Mouse (Mus musculus) intestine, postnatal 0 days (tissue): Measurements from ENCODE around the gene Fam8a1. TPM values are rescaled to one million over a fixed set of nuclear protein-coding genes. Genes with fewer than 3 reads are reported as not detected.

Source experiments
- ATAC-seq: fragments of 200-750 bp; cut with Nextera tagmentation; 2 replicates; pipeline ENCODE4 v1.8.0; 2017; ENCODE audit warnings: mild to moderate bottlenecking, moderate TSS enrichment, moderate library complexity
- H3K27ac ChIP-seq: fragments of 300-500 bp; sonication (generic); 2 replicates; pipeline ENCODE4 v1.5.1; 2014; ENCODE audit warnings: mild to moderate bottlenecking, low read depth, low read length, moderate library complexity
- H3K27me3 ChIP-seq: fragments of 300-500 bp; sonication (generic); replicated peaks from 2 replicates; pipeline ENCODE4 v1.6.1; 2014; ENCODE audit warnings: low read length, mixed read lengths; ENCODE audit not compliant: control insufficient read depth, insufficient read depth
- H3K36me3 ChIP-seq: fragments of 300-500 bp; sonication (generic); 2 replicates; pipeline ENCODE4 v1.6.1; 2014; ENCODE audit warnings: mild to moderate bottlenecking, moderate library complexity; ENCODE audit not compliant: control insufficient read depth, insufficient read depth
- H3K4me1 ChIP-seq: fragments of 300-500 bp; sonication (generic); replicated peaks from 2 replicates; pipeline ENCODE4 v1.6.1; 2014; ENCODE audit warnings: antibody characterized with exemption, low read length, mixed read lengths; ENCODE audit not compliant: control insufficient read depth, insufficient read depth
- H3K4me2 ChIP-seq: fragments of 300-500 bp; sonication (generic); replicated peaks from 2 replicates; pipeline ENCODE4 v1.6.1; 2014; ENCODE audit warnings: low read depth, mild to moderate bottlenecking, moderate library complexity
- H3K4me3 ChIP-seq: fragments of 300-500 bp; sonication (generic); 2 replicates; pipeline ENCODE4 v1.5.1; 2014; ENCODE audit warnings: low read depth, low read length
- H3K9ac ChIP-seq: fragments of 300-500 bp; sonication (generic); 2 replicates; pipeline ENCODE4 v1.6.1; 2014; ENCODE audit warnings: mild to moderate bottlenecking, low read depth, low read length
- H3K9me3 ChIP-seq: fragments of 300-500 bp; sonication (generic); 2 replicates; pipeline ENCODE4 v1.6.1; 2016; ENCODE audit warnings: mixed run types; ENCODE audit not compliant: control insufficient read depth
- CTCF ChIP-seq: sonication (generic); IDR thresholded peaks from 2 replicates; pipeline ENCODE4 v1.5.1; 2016; ENCODE audit warnings: low read depth, mild to moderate bottlenecking, control low read depth, antibody characterized with exemption, moderate library complexity
- WGBS: fragments of 180-500 bp; shearing (Covaris S2); extraction: QIAGEN DNeasy Blood & Tissue Kit; methylation state at CpG from one replicate; pipeline ENCODE4 v1.1.7; 2014; 5-methylcytosine and 5-hydroxymethylcytosine counted together
- polyA plus RNA-seq: library from polyadenylated mRNA; unstranded; fragments of >200 nt; fragmentation: Nextera tagmentation; extraction: Ambion mirVana; gene quantifications from 2 replicates; pipeline ENCODE4 v1.2.1, GENCODE M21; 2015

The Fam8a1 gene
- 14.9 and 15.9 TPM in 2 replicates for polyA plus RNA-seq

DNA sequence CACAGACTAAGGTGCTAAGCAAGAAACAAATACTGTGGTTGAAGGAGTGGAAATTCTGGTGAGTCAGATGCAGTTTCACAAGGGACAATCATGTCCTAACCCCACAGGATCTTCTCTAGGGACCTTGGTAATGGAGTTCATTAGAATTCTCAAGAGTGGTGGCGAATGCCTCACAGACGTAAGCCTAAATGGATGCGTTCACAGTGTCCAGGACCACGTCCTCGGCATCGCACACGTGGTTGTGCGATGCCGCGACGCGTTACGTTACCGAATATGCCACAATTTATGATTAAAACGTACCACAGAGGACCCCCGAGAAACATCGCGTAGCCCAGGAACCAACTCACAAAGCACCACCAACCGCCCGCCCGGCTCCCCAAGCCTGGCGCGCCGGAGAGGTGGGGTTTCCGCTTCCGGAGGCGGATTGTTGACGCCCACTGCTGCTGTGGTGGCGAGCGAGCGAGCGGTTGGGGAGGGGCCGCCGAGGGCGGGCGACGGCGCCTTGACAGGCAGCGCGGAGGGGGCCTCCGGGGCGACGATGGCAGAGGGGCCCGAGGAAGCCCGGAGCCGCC, at the start of gene Fam8a1:
Gene Fam8a1 (plus strand): TSS at position 475 of the 572 bp plus-strand sequence.
- 0 out of 2 replicates have a peak, but pooled peaks have one; percentile 14 for TF ChIP-seq CTCF
- peaks cover 5% of the 10 kb centered on the region; the same call in 1 of the 2 replicates for H3K4me1 ChIP-seq
- H3K27me3 ChIP-seq, result no peaks in the 10 kb centered on the region
- H3K9me3 ChIP-seq, result no peaks in the 10 kb centered on the region
- ATAC-seq, result peak; percentile 93
- under 1% methylated on average over 45 of the region's 46 CpGs for WGBS
- peaks cover 11% of the 10 kb centered on the region for H3K36me3 ChIP-seq
- H3K9ac ChIP-seq, result peak within 1 kb of the TSS; percentile 94
- peak within 1 kb of the TSS; percentile 91 for H3K27ac ChIP-seq
- H3K4me3 ChIP-seq, result peak within 1 kb of the TSS; percentile 97
- H3K4me2 ChIP-seq, result peak within 1 kb of the TSS; percentile 94

DNA sequence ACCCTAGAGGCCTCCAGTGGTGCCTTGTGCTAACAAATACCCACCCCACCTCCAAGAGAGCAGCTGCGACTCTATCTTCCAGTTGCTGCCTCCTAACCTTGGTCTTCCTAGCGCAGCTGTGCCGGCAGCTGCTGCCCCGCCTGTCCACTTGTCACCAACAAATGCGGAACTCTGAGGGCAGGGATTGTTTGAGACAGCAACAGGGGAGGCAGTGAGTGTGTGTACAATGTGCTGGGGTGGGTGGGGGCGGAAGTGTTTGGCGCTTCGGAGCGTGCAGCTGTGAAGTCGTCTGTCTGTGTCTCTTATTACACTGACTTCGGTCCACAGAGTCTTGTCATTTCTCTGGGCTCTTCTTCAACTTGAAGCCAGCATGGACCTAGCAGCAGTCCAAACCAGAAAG, 49.7 kb upstream of the Fam8a1 start:
- H3K4me3 ChIP-seq, result 0 out of 2 replicates have a peak overlapping the region, but pooled peaks have one; percentile 2
- WGBS, result 11% methylated on average over 11 of the region's 11 CpGs
- no peaks in the 10 kb centered on the region for H3K36me3 ChIP-seq
- H3K9me3 ChIP-seq, result no peaks in the 10 kb centered on the region
- H3K27ac ChIP-seq, result peak overlapping the region; percentile 31; the same call in 1 of the 2 replicates
- no peaks in the 10 kb centered on the region for H3K27me3 ChIP-seq
- H3K4me2 ChIP-seq, result peak overlapping the region; percentile 51
- peaks cover 6% of the 10 kb centered on the region; the same call in 1 of the 2 replicates for H3K4me1 ChIP-seq
- no peak overlapping the region; the same call in 1 of the 2 replicates for H3K9ac ChIP-seq
- no peak for TF ChIP-seq CTCF
- ATAC-seq, result peak; percentile 35; the same call in 1 of the 2 replicates

- Histone ChIP-seq H3K4me3 (no peak overlapping the region), H3K9me3 (no peaks in the 10 kb centered on the region), H3K27ac (no peak overlapping the region; the same call in 1 of the 2 replicates), H3K27me3 (no peaks in the 10 kb centered on the region), H3K9ac (no peak overlapping the region), H3K4me2 (peak overlapping the region; percentile 2; the same call in 1 of the 2 replicates), H3K36me3 (no peaks in the 10 kb centered on the region), H3K4me1 (peaks cover 6% of the 10 kb centered on the region; the same call in 1 of the 2 replicates)
- 76% methylated on average over 7 of the region's 7 CpGs for WGBS
- TF ChIP-seq CTCF, result no peak
- ATAC-seq, result peak; percentile 63
Measured at GRCm38 (mm10) chr13:46620964-46621757, 48.2 kb upstream of the Fam8a1 start.

- no peak overlapping the region for H3K9ac ChIP-seq
- no peak overlapping the region for H3K27ac ChIP-seq
- H3K27me3 ChIP-seq, result no peaks in the 10 kb centered on the region
- no peak overlapping the region for H3K4me3 ChIP-seq
- no peak overlapping the region for H3K4me2 ChIP-seq
- ATAC-seq, result no peak
- H3K36me3 ChIP-seq, result no peaks in the 10 kb centered on the region
- H3K9me3 ChIP-seq, result no peaks in the 10 kb centered on the region
- no peak for TF ChIP-seq CTCF
- 0 out of 2 replicates have a peak, but pooled peaks cover under 1% of the 10 kb centered on the region for H3K4me1 ChIP-seq
- 76% methylated on average over 9 of the region's 9 CpGs for WGBS
Measured at GRCm38 (mm10) chr13:46626608-46627007, 42.7 kb upstream of the Fam8a1 start.

DNA sequence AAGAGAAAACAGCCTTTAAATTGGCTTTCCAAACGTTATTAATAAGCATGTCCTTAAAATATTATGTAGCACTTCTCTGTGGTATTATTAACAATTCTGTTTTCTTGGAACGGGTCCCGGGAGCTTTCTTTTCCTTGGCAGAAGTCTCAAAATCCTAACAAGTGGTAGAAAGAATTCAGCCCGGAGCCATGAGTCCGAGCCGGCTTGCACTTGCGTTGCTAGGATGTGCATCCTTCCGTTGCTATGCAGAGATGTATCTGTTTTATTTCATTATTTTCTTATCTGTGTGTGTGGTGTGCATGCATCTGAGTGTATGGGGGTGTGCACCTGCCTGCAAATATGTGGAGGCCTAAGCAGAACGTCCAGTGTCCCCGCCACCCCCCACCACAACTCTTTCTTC, 41.5 kb upstream of the Fam8a1 start:
- no peaks in the 10 kb centered on the region for H3K9me3 ChIP-seq
- H3K4me1 ChIP-seq, result no peaks in the 10 kb centered on the region
- no peak overlapping the region for H3K4me2 ChIP-seq
- no peak for ATAC-seq
- no peak overlapping the region for H3K27ac ChIP-seq
- H3K9ac ChIP-seq, result no peak overlapping the region
- 46% methylated on average over 10 of the region's 10 CpGs for WGBS
- no peak for TF ChIP-seq CTCF
- H3K4me3 ChIP-seq, result no peak overlapping the region
- no peaks in the 10 kb centered on the region for H3K27me3 ChIP-seq
- H3K36me3 ChIP-seq, result no peaks in the 10 kb centered on the region

GRCm38 (mm10) chr13:46629391-46629790, 39.9 kb upstream of the Fam8a1 start:
- H3K9ac ChIP-seq, result no peak overlapping the region
- H3K27ac ChIP-seq, result no peak overlapping the region
- no peaks in the 10 kb centered on the region for H3K9me3 ChIP-seq
- no peaks in the 10 kb centered on the region for H3K4me1 ChIP-seq
- no peak for TF ChIP-seq CTCF
- H3K4me2 ChIP-seq, result no peak overlapping the region
- H3K4me3 ChIP-seq, result no peak overlapping the region
- H3K27me3 ChIP-seq, result no peaks in the 10 kb centered on the region
- ATAC-seq, result no peak
- 61% methylated on average over 6 of the region's 6 CpGs for WGBS
- no peaks in the 10 kb centered on the region for H3K36me3 ChIP-seq
